Mouse (Mus musculus): ENCODE results near the gene 1700003F12Rik.

DNA sequence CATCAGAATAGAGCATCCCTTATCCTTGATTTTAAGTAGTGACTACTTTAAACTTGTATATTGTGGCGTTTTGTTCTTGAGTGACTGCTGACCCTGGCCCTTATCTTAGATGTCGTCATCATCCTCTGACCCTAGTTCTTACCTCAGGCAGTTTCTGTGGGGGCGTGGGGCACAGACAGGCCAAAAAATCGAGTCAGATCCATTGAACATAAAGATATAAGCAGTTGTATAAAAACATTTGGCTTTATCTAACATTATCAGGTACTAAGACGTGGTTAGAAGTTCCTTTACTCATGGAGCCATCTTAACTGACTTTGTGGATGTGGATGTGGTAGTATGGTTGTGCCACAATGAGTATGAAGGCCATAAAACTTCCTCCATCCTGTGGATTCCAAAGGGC lies 24.6 kb upstream of the 1700003F12Rik start:
- TF ChIP-seq CTCF (IDR thresholded peaks at IDR 0.05; ENCODE audit: control insufficient read depth, insufficient read depth, insufficient replicate concordance, low read depth, low read length), result no peak
- TF ChIP-seq POLR2A (IDR thresholded peaks at IDR 0.05; ENCODE audit: control insufficient read depth, low read depth, low read length), result no peak
